Mouse (Mus musculus): ENCODE data around the gene Gm6525. TPM values are rescaled to one million over a fixed set of nuclear protein-coding genes. Genes with fewer than 3 reads are reported as not detected.

Gene Gm6525
- 0.27 TPM in 1 of 2 replicates, not detected in the other for total RNA-seq (2014; rRNA removed)
- not detected in 2 replicates for polyA plus RNA-seq (2012; rRNA removed)

GRCm38 (mm10) chr3:84173581-84174154 lies at the start of gene Gm6525:
Gm6525 (plus strand) TSS chr3:84174104.
- Histone ChIP-seq H3K27me3 (ENCODE audit: control insufficient read depth, insufficient read depth, low read length) (no peaks in the 10 kb centered on the region), H3K4me1 (ENCODE audit: control insufficient read depth, insufficient read depth, low read length) (no peaks in the 10 kb centered on the region), H3K9ac (ENCODE audit: low read depth, low read length) (no peak within 1 kb of the TSS), H3K36me3 (ENCODE audit: control insufficient read depth, insufficient read depth, low read length) (peaks cover 5% of the 10 kb centered on the region; the same call in 1 of the 2 replicates), H3K27ac (replicated peaks; ENCODE audit: insufficient read depth, low read depth, low read length) (no peak within 1 kb of the TSS), H3K4me3 (ENCODE audit: insufficient read depth, low read depth, low read length) (no peak within 1 kb of the TSS), H3K79me2 (ENCODE audit: control insufficient read depth, insufficient read depth, low read length) (no peaks in the 10 kb centered on the region)
- 74% methylated on average over 11 of the region's 11 CpGs for WGBS
- no peak for DNase-seq (ENCODE audit: extremely low read depth, low read depth, low spot score)
- TF ChIP-seq CTCF (IDR thresholded peaks at IDR 0.05; ENCODE audit: low read depth, low read length) (no peak), POLR2A (IDR thresholded peaks at IDR 0.05; ENCODE audit: extremely low read depth, insufficient read depth, low read length) (no peak)

- no peak for DNase-seq (ENCODE audit: extremely low read depth, low read depth, low spot score)
- 79% methylated on average over 6 of the region's 6 CpGs for WGBS
- H3K9ac ChIP-seq (ENCODE audit: low read depth, low read length), result no peak overlapping the region
- peaks cover 2% of the 10 kb centered on the region; the same call in 1 of the 2 replicates for H3K4me1 ChIP-seq (ENCODE audit: control insufficient read depth, insufficient read depth, low read length)
- H3K4me3 ChIP-seq (ENCODE audit: insufficient read depth, low read depth, low read length), result no peak overlapping the region
- H3K36me3 ChIP-seq (ENCODE audit: control insufficient read depth, insufficient read depth, low read length), result no peaks in the 10 kb centered on the region
- TF ChIP-seq CTCF (IDR thresholded peaks at IDR 0.05; ENCODE audit: low read depth, low read length) (no peak), POLR2A (IDR thresholded peaks at IDR 0.05; ENCODE audit: extremely low read depth, insufficient read depth, low read length) (no peak)
- no peaks in the 10 kb centered on the region for H3K27me3 ChIP-seq (ENCODE audit: control insufficient read depth, insufficient read depth, low read length)
- no peaks in the 10 kb centered on the region for H3K79me2 ChIP-seq (ENCODE audit: control insufficient read depth, insufficient read depth, low read length)
- H3K27ac ChIP-seq (replicated peaks; ENCODE audit: insufficient read depth, low read depth, low read length), result no peak overlapping the region
Observed at GRCm38 (mm10) chr3:84125704-84126289, 48.1 kb upstream of the Gm6525 start.

GRCm38 (mm10) chr3:84126721-84127120 lies 47.2 kb upstream of the Gm6525 start:
- no peak overlapping the region for H3K27ac ChIP-seq (replicated peaks; ENCODE audit: insufficient read depth, low read depth, low read length)
- H3K27me3 ChIP-seq (ENCODE audit: control insufficient read depth, insufficient read depth, low read length), result no peaks in the 10 kb centered on the region
- no peak overlapping the region for H3K4me3 ChIP-seq (ENCODE audit: insufficient read depth, low read depth, low read length)
- H3K4me1 ChIP-seq (ENCODE audit: control insufficient read depth, insufficient read depth, low read length), result peaks cover 2% of the 10 kb centered on the region; the same call in 1 of the 2 replicates
- H3K79me2 ChIP-seq (ENCODE audit: control insufficient read depth, insufficient read depth, low read length), result no peaks in the 10 kb centered on the region
- no peak for TF ChIP-seq CTCF (IDR thresholded peaks at IDR 0.05; ENCODE audit: low read depth, low read length)
- no peak for TF ChIP-seq POLR2A (IDR thresholded peaks at IDR 0.05; ENCODE audit: extremely low read depth, insufficient read depth, low read length)
- no peak overlapping the region for H3K9ac ChIP-seq (ENCODE audit: low read depth, low read length)
- WGBS, result 86% methylated on average over 3 of the region's 3 CpGs
- no peak for DNase-seq (ENCODE audit: extremely low read depth, low read depth, low spot score)
- no peaks in the 10 kb centered on the region for H3K36me3 ChIP-seq (ENCODE audit: control insufficient read depth, insufficient read depth, low read length)

GRCm38 (mm10) chr3:84127431-84127830 lies 46.5 kb upstream of the Gm6525 start:
- Histone ChIP-seq H3K27me3 (ENCODE audit: control insufficient read depth, insufficient read depth, low read length) (no peaks in the 10 kb centered on the region), H3K27ac (replicated peaks; ENCODE audit: insufficient read depth, low read depth, low read length) (no peak overlapping the region), H3K4me3 (ENCODE audit: insufficient read depth, low read depth, low read length) (no peak overlapping the region), H3K9ac (ENCODE audit: low read depth, low read length) (no peak overlapping the region), H3K36me3 (ENCODE audit: control insufficient read depth, insufficient read depth, low read length) (no peaks in the 10 kb centered on the region), H3K79me2 (ENCODE audit: control insufficient read depth, insufficient read depth, low read length) (no peaks in the 10 kb centered on the region), H3K4me1 (ENCODE audit: control insufficient read depth, insufficient read depth, low read length) (peaks cover 2% of the 10 kb centered on the region; the same call in 1 of the 2 replicates)
- 85% methylated on average over 2 of the region's 2 CpGs for WGBS
- DNase-seq (ENCODE audit: extremely low read depth, low read depth, low spot score), result no peak
- no peak for TF ChIP-seq CTCF (IDR thresholded peaks at IDR 0.05; ENCODE audit: low read depth, low read length)
- TF ChIP-seq POLR2A (IDR thresholded peaks at IDR 0.05; ENCODE audit: extremely low read depth, insufficient read depth, low read length), result no peak

GRCm38 (mm10) chr3:84128871-84129870 lies 44.7 kb upstream of the Gm6525 start:
- no peaks in the 10 kb centered on the region for H3K27me3 ChIP-seq (ENCODE audit: control insufficient read depth, insufficient read depth, low read length)
- TF ChIP-seq POLR2A (IDR thresholded peaks at IDR 0.05; ENCODE audit: extremely low read depth, insufficient read depth, low read length) (no peak), CTCF (IDR thresholded peaks at IDR 0.05; ENCODE audit: low read depth, low read length) (no peak)
- WGBS, result 46% methylated on average over 11 of the region's 11 CpGs
- no peaks in the 10 kb centered on the region; the same call in 1 of the 2 replicates for H3K36me3 ChIP-seq (ENCODE audit: control insufficient read depth, insufficient read depth, low read length)
- H3K79me2 ChIP-seq (ENCODE audit: control insufficient read depth, insufficient read depth, low read length), result no peaks in the 10 kb centered on the region
- peak; percentile 19 for DNase-seq (ENCODE audit: extremely low read depth, low read depth, low spot score)
- H3K4me3 ChIP-seq (ENCODE audit: insufficient read depth, low read depth, low read length), result no peak overlapping the region
- no peak overlapping the region for H3K27ac ChIP-seq (replicated peaks; ENCODE audit: insufficient read depth, low read depth, low read length)
- no peak overlapping the region for H3K9ac ChIP-seq (ENCODE audit: low read depth, low read length)
- H3K4me1 ChIP-seq (ENCODE audit: control insufficient read depth, insufficient read depth, low read length), result peaks cover 2% of the 10 kb centered on the region; the same call in 1 of the 2 replicates
